Mouse (Mus musculus): Measurements from ENCODE around the gene Efnb3. TPM values are rescaled to one million over a fixed set of nuclear protein-coding genes. Genes with fewer than 3 reads are reported as not detected.
"Not testable (repeated sequence)": the region's sequence is repeated elsewhere in the genome, so short reads cannot be mapped to it uniquely, and the experiment has no call there.

Efnb3 gene
- polyA plus RNA-seq, 1 experiment from 2014 or later, result 114 TPM

GRCm38 (mm10) chr11:69543598-69543997 is 16.4 kb downstream of the Efnb3 start:
- ATAC-seq (replicated peaks), result no peak
- Histone ChIP-seq H3K27me3 (no peaks in the 10 kb centered on the region), H3K4me1 (peaks cover 56% of the 10 kb centered on the region), H3K27ac (replicated peaks) (peak overlapping the region; percentile 93), H3K9me3 (no peaks in the 10 kb centered on the region), H3K4me2 (replicated peaks) (peak overlapping the region; percentile 21), H3K36me3 (no peaks in the 10 kb centered on the region), H3K4me3 (no peak overlapping the region), H3K9ac (replicated peaks) (0 out of 2 replicates have a peak overlapping the region, but pooled peaks have one; percentile 35)
- 2% methylated on average over 3 of the region's 3 CpGs for WGBS

DNA sequence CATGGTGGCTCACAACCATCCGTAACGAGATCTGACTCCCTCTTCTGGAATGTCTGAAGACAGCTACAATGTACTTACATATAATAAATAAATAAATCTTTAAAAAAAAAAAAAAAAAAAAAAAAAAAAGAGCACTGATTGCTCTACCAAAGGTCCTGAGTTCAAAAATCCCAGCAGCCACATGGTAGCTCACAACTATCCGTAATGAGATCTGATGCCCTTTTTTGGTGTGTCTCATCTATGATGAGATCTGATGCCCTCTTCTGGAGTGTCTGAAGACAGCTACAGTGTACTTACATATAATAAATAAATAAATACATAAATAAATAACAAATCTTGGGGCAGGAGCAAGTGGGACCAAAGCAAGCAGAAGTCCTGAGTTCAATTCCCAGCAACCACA is 18.3 kb downstream of the Efnb3 start:
- H3K27ac ChIP-seq (replicated peaks); H3K4me2 ChIP-seq (replicated peaks); H3K36me3 ChIP-seq; H3K9ac ChIP-seq (replicated peaks); H3K27me3 ChIP-seq; ATAC-seq (replicated peaks); H3K9me3 ChIP-seq; H3K4me3 ChIP-seq: not testable (repeated sequence)
- H3K4me1 ChIP-seq, result peaks cover 37% of the 10 kb centered on the region
- 71% methylated on average over 1 of the region's 3 CpGs for WGBS

- WGBS, result 88% methylated on average over 2 of the region's 2 CpGs
- Histone ChIP-seq H3K36me3 (no peaks in the 10 kb centered on the region), H3K4me3 (no peak overlapping the region), H3K27me3 (no peaks in the 10 kb centered on the region), H3K4me1 (peaks cover 27% of the 10 kb centered on the region), H3K27ac (replicated peaks) (no peak overlapping the region), H3K9me3 (no peaks in the 10 kb centered on the region), H3K9ac (replicated peaks) (no peak overlapping the region), H3K4me2 (replicated peaks) (no peak overlapping the region)
- no peak for ATAC-seq (replicated peaks)
Measured at GRCm38 (mm10) chr11:69540700-69541099, 19.3 kb downstream of the Efnb3 start.

GRCm38 (mm10) chr11:69534990-69535389 is 25.0 kb downstream of the Efnb3 start:
- Histone ChIP-seq H3K36me3 (no peaks in the 10 kb centered on the region), H3K27ac (replicated peaks) (no peak overlapping the region), H3K4me2 (replicated peaks) (no peak overlapping the region), H3K4me3 (no peak overlapping the region), H3K27me3 (no peaks in the 10 kb centered on the region), H3K4me1 (no peaks in the 10 kb centered on the region), H3K9me3 (no peaks in the 10 kb centered on the region), H3K9ac (replicated peaks) (no peak overlapping the region)
- no peak for ATAC-seq (replicated peaks)
- 68% methylated on average over 1 of the region's 1 CpGs for WGBS

DNA sequence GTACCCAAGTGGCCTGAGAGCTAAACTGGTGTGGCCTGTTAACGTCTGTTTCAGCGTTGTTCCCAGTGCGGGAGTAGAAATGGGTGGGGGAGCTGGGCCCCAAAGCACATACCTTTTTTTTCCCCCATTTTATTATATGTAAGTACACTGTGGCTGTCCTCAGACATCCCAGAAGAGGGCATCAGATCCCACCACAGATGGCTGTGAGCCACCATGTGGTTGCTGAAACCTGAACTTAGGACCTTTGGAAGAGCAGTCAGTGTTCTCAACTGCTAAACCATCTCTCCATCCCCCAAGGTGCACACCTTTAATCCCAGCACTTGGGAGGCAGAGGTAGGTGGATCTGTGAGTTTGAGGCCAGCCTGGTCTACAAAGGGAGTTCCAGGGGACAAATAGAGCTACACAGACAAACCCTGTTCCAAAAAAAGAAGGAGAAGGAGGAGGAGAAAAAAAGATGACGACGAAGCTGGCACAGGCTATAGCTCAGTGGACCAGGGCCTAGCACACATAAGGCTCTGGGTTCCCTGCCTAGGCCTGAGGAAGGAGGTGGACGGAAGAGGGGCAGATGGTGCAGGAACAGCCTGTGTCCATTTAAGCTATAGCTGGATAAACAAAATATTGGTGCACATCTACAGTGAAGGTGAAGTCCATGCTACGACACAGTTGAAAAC is 27.4 kb downstream of the Efnb3 start:
- Histone ChIP-seq H3K27me3 (no peaks in the 10 kb centered on the region), H3K4me2 (replicated peaks) (no peak overlapping the region), H3K36me3 (no peaks in the 10 kb centered on the region), H3K27ac (replicated peaks) (no peak overlapping the region), H3K4me1 (peaks cover 6% of the 10 kb centered on the region), H3K9me3 (no peaks in the 10 kb centered on the region), H3K4me3 (no peak overlapping the region), H3K9ac (replicated peaks) (no peak overlapping the region)
- 83% methylated on average over 7 of the region's 7 CpGs for WGBS
- ATAC-seq (replicated peaks), result no peak

- 89% methylated on average over 6 of the region's 6 CpGs for WGBS
- not testable (repeated sequence) for H3K9me3 ChIP-seq; H3K27me3 ChIP-seq; H3K4me2 ChIP-seq (replicated peaks); H3K27ac ChIP-seq (replicated peaks); H3K9ac ChIP-seq (replicated peaks); H3K4me3 ChIP-seq; ATAC-seq (replicated peaks); H3K36me3 ChIP-seq
- H3K4me1 ChIP-seq, result peaks cover 24% of the 10 kb centered on the region
Measured at GRCm38 (mm10) chr11:69530755-69531154, 29.2 kb downstream of the Efnb3 start.

GRCm38 (mm10) chr11:69530281-69530680 is 29.7 kb downstream of the Efnb3 start:
- not testable (repeated sequence) for ATAC-seq (replicated peaks); H3K36me3 ChIP-seq; H3K9me3 ChIP-seq; H3K4me3 ChIP-seq; H3K27ac ChIP-seq (replicated peaks); H3K4me2 ChIP-seq (replicated peaks); H3K27me3 ChIP-seq; H3K9ac ChIP-seq (replicated peaks)
- peaks cover 24% of the 10 kb centered on the region for H3K4me1 ChIP-seq
- 94% methylated on average over 3 of the region's 3 CpGs for WGBS

DNA sequence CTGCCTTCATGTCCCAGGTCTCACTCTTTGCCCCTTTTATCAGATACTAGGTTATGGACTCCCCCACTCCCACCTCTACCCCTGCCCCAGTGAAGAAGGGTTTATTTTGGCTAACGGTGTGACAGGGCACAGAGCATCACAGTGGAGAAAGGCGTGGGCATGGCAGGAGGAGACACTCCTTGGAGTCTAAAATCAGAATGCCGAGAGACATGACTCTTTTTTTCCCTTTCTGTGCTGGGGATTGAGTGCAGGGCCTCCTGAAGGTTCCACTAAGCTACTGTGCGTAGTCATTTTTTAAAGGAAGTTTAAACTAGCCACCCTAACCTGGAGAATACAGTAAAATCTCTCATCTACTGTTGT is 32.0 kb downstream of the Efnb3 start:
- Histone ChIP-seq H3K4me1 (peaks cover 24% of the 10 kb centered on the region), H3K9ac (replicated peaks) (peak overlapping the region; percentile 52), H3K27ac (replicated peaks) (peak overlapping the region; percentile 96), H3K4me3 (no peak overlapping the region), H3K36me3 (no peaks in the 10 kb centered on the region), H3K9me3 (no peaks in the 10 kb centered on the region), H3K4me2 (replicated peaks) (peak overlapping the region; percentile 46), H3K27me3 (no peaks in the 10 kb centered on the region)
- peak; percentile 42 for ATAC-seq (replicated peaks)
- 57% methylated on average over 4 of the region's 4 CpGs for WGBS

DNA sequence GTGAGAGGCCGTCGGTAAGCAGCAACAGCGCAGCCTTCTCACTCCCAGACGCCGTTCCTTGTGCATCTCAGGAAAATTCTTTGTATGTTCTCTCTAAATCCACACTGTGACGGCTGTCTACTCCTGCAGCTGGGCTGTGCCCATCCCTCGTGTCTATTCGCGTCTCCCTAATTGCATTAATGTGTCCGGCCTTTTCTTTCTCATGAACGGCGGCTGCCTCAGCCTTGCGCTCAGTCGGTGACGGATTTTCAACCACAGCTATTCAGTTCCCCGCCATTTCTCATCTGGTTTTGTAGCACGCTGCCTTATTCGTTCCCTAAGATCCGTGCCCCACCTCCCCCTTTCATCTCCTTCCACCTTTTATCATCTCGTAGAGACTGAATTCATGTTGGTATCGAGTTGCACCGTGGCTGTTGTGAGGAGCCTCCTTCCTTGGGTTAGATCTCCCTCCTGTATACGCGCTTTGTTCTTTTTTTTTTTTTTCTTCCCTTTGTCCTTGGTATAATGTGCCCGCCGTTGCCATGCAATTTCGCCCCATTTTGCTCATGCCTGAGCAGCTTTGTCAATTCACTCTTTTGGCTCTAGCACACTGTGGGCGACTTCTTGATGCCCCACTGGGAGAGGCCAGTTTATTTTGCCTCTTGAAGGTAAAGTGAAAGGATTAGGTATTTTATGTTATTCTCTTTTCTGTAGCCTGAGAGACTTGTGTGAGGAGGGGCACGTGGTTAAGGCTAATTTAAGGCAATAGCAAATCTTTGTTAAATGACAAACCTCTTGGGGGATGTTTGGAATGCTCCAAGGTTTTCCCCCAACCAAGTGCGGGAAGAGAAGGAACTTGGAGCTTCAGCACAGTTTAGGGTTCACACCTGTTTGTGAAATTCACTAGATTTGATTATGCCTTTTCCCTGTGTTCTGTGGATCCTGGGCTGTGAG is 32.6 kb downstream of the Efnb3 start:
- peaks cover 24% of the 10 kb centered on the region for H3K4me1 ChIP-seq
- H3K4me2 ChIP-seq (replicated peaks), result peak overlapping the region; percentile 46
- H3K36me3 ChIP-seq, result no peaks in the 10 kb centered on the region
- peak overlapping the region; percentile 96 for H3K27ac ChIP-seq (replicated peaks)
- H3K9ac ChIP-seq (replicated peaks), result peak overlapping the region; percentile 52
- H3K4me3 ChIP-seq, result peak overlapping the region; percentile 23
- no peaks in the 10 kb centered on the region for H3K9me3 ChIP-seq
- peak; percentile 81 for ATAC-seq (replicated peaks)
- WGBS, result under 1% methylated on average over 30 of the region's 30 CpGs
- no peaks in the 10 kb centered on the region for H3K27me3 ChIP-seq

GRCm38 (mm10) chr11:69526631-69527030 is 33.4 kb downstream of the Efnb3 start:
- ATAC-seq (replicated peaks), result no peak
- Histone ChIP-seq H3K27ac (replicated peaks) (peak overlapping the region; percentile 96), H3K4me3 (peak overlapping the region; percentile 23), H3K9ac (replicated peaks) (peak overlapping the region; percentile 52), H3K4me1 (peaks cover 24% of the 10 kb centered on the region), H3K27me3 (no peaks in the 10 kb centered on the region), H3K4me2 (replicated peaks) (peak overlapping the region; percentile 46), H3K36me3 (no peaks in the 10 kb centered on the region), H3K9me3 (no peaks in the 10 kb centered on the region)
- 4% methylated on average over 4 of the region's 4 CpGs for WGBS

DNA sequence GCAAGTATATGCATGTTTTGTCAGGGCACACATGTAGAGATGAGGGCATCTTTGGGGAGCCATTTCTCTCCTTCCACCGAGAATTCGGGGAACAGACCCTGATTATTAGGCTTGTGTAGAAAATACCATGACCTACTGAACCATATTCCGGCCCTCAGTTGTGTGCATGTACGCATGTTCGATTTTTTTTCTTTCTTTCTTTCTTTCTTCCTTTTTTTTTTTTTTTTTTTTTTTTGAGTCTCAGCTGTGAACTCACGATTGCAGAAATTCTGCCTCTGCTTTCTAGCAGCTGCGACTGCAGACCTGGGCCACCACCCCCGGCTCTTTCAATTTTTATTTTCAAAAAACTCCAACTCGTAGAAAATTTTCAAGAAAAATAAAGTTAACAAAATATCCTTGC is 34.3 kb downstream of the Efnb3 start:
- Histone ChIP-seq H3K4me2 (replicated peaks) (no peak overlapping the region), H3K9me3 (no peaks in the 10 kb centered on the region), H3K27me3 (no peaks in the 10 kb centered on the region), H3K9ac (replicated peaks) (no peak overlapping the region), H3K36me3 (no peaks in the 10 kb centered on the region), H3K4me1 (peaks cover 24% of the 10 kb centered on the region), H3K4me3 (no peak overlapping the region), H3K27ac (replicated peaks) (peak overlapping the region; percentile 96)
- 78% methylated on average over 9 of the region's 9 CpGs for WGBS
- no peak for ATAC-seq (replicated peaks)

DNA sequence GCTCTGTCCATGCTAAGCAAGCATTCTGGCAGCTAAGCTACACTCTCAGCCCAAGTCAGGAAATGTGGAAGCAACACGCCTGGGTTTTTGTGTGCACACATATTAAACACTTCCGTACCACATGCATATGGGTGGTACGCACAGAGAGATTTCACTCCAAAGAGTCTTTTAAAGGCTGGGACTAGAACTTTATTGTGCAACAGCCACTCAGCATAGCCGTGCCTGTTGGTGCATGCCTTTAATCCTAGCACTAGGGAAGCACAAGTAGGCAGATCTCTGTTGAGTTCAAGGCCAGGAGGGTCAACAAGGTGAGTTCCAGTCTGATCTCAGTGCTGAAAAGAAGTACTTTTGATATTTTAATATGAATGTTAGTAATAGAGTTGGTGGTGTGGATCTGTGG is 36.4 kb downstream of the Efnb3 start:
- no peak for ATAC-seq (replicated peaks)
- Histone ChIP-seq H3K27ac (replicated peaks) (no peak overlapping the region), H3K9me3 (no peaks in the 10 kb centered on the region), H3K4me3 (no peak overlapping the region), H3K27me3 (no peaks in the 10 kb centered on the region), H3K4me2 (replicated peaks) (no peak overlapping the region), H3K36me3 (no peaks in the 10 kb centered on the region), H3K9ac (replicated peaks) (no peak overlapping the region), H3K4me1 (peaks cover 24% of the 10 kb centered on the region)
- WGBS, result 90% methylated on average over 4 of the region's 4 CpGs
